Mouse (Mus musculus) heart, embryonic 10.5 days (tissue): ENCODE results near the gene Tbx1. TPM values are rescaled to one million over a fixed set of nuclear protein-coding genes. Genes with fewer than 3 reads are reported as not detected.

Source experiments
- DNase-seq: peaks from one replicate; pipeline ENCODE4 v3.0.0-alpha.2; 2017; ENCODE audit warnings: low spot score
- H3K27ac ChIP-seq: fragments of 300-500 bp; sonication (generic); 2 replicates; pipeline ENCODE4 v1.5.1; 2016; ENCODE audit warnings: mild to moderate bottlenecking
- H3K27me3 ChIP-seq: fragments of 300-500 bp; sonication (generic); 2 replicates; pipeline ENCODE4 v1.6.1; 2016; ENCODE audit warnings: mild to moderate bottlenecking; ENCODE audit not compliant: poor library complexity, insufficient read depth, severe bottlenecking
- H3K36me3 ChIP-seq: fragments of 300-500 bp; sonication (generic); 2 replicates; pipeline ENCODE4 v1.6.1; 2016; ENCODE audit warnings: mild to moderate bottlenecking, moderate library complexity
- H3K4me1 ChIP-seq: fragments of 300-500 bp; sonication (generic); 2 replicates; pipeline ENCODE4 v1.6.1; 2016; ENCODE audit warnings: mild to moderate bottlenecking
- H3K4me3 ChIP-seq: fragments of 300-500 bp; sonication (generic); 2 replicates; pipeline ENCODE4 v1.5.1; 2016; ENCODE audit warnings: mild to moderate bottlenecking, moderate library complexity
- H3K9me3 ChIP-seq: fragments of 300-500 bp; sonication (generic); 2 replicates; pipeline ENCODE4 v1.6.1; 2016; ENCODE audit warnings: mild to moderate bottlenecking, moderate library complexity
- WGBS: fragments of 180-500 bp; shearing (Covaris S2); methylation state at CpG from one replicate; pipeline ENCODE4 v1.1.7; 2016; 5-methylcytosine and 5-hydroxymethylcytosine counted together
- polyA plus RNA-seq: library from polyadenylated mRNA; unstranded; fragments of >200 nt; fragmentation: Nextera tagmentation; extraction: Ambion mirVana; gene quantifications from 2 replicates; pipeline ENCODE4 v1.2.1, GENCODE M21; 2016

Gene Tbx1
- polyA plus RNA-seq, 1 experiment from 2014 or later, result 6.9 TPM

- WGBS, result 24% methylated on average over 6 of the region's 6 CpGs
- no peak for DNase-seq
- Histone ChIP-seq H3K36me3 (peaks cover 11% of the 10 kb centered on the region), H3K4me1 (peaks cover 40% of the 10 kb centered on the region), H3K27me3 (peaks cover 98% of the 10 kb centered on the region), H3K27ac (no peak overlapping the region), H3K4me3 (peak overlapping the region; percentile 67), H3K9me3 (no peaks in the 10 kb centered on the region)
Observed at GRCm38 (mm10) chr16:18620201-18620600, 29.7 kb upstream of the Tbx1 start.

- peaks cover 5% of the 10 kb centered on the region for H3K36me3 ChIP-seq
- peaks cover 97% of the 10 kb centered on the region for H3K27me3 ChIP-seq
- no peak overlapping the region for H3K27ac ChIP-seq
- WGBS, result 32% methylated on average over 4 of the region's 4 CpGs
- no peak overlapping the region for H3K4me3 ChIP-seq
- H3K4me1 ChIP-seq, result peaks cover 45% of the 10 kb centered on the region
- H3K9me3 ChIP-seq, result no peaks in the 10 kb centered on the region
- DNase-seq, result no peak
Observed at GRCm38 (mm10) chr16:18619110-18619509, 28.6 kb upstream of the Tbx1 start.

- Histone ChIP-seq H3K4me3 (no peak overlapping the region), H3K27me3 (peaks cover 97% of the 10 kb centered on the region), H3K36me3 (peaks cover 4% of the 10 kb centered on the region), H3K9me3 (no peaks in the 10 kb centered on the region), H3K27ac (no peak overlapping the region), H3K4me1 (peaks cover 45% of the 10 kb centered on the region)
- 66% methylated on average over 2 of the region's 2 CpGs for WGBS
- DNase-seq, result no peak
Observed at GRCm38 (mm10) chr16:18618297-18618696, 27.8 kb upstream of the Tbx1 start.

- Histone ChIP-seq H3K27me3 (peaks cover 97% of the 10 kb centered on the region), H3K9me3 (no peaks in the 10 kb centered on the region), H3K4me3 (peak overlapping the region; percentile 36), H3K36me3 (no peaks in the 10 kb centered on the region), H3K27ac (no peak overlapping the region), H3K4me1 (peaks cover 46% of the 10 kb centered on the region)
- DNase-seq, result no peak
- 1% methylated on average over 27 of the region's 27 CpGs for WGBS
Observed at GRCm38 (mm10) chr16:18617370-18618065, 27.0 kb upstream of the Tbx1 start.

GRCm38 (mm10) chr16:18613301-18613700 lies 22.8 kb upstream of the Tbx1 start:
- H3K9me3 ChIP-seq, result no peaks in the 10 kb centered on the region
- DNase-seq, result no peak
- H3K36me3 ChIP-seq, result no peaks in the 10 kb centered on the region
- peaks cover 49% of the 10 kb centered on the region for H3K4me1 ChIP-seq
- H3K27me3 ChIP-seq, result peaks cover 96% of the 10 kb centered on the region
- no peak overlapping the region for H3K4me3 ChIP-seq
- H3K27ac ChIP-seq, result no peak overlapping the region; the same call in 1 of the 2 replicates
- 74% methylated on average over 3 of the region's 3 CpGs for WGBS

GRCm38 (mm10) chr16:18611752-18612151 lies 21.3 kb upstream of the Tbx1 start:
- WGBS, result 24% methylated on average over 13 of the region's 13 CpGs
- no peak for DNase-seq
- Histone ChIP-seq H3K27me3 (peaks cover 88% of the 10 kb centered on the region), H3K4me1 (peaks cover 44% of the 10 kb centered on the region), H3K36me3 (no peaks in the 10 kb centered on the region), H3K9me3 (no peaks in the 10 kb centered on the region), H3K4me3 (no peak overlapping the region), H3K27ac (peak overlapping the region; percentile 56)

- no peak for DNase-seq
- H3K36me3 ChIP-seq, result no peaks in the 10 kb centered on the region
- H3K4me1 ChIP-seq, result peaks cover 52% of the 10 kb centered on the region
- 49% methylated on average over 2 of the region's 2 CpGs for WGBS
- H3K4me3 ChIP-seq, result no peak overlapping the region
- H3K27me3 ChIP-seq, result peaks cover 84% of the 10 kb centered on the region
- H3K9me3 ChIP-seq, result no peaks in the 10 kb centered on the region
- H3K27ac ChIP-seq, result no peak overlapping the region
Observed at GRCm38 (mm10) chr16:18609099-18609498, 18.6 kb upstream of the Tbx1 start.

GRCm38 (mm10) chr16:18608226-18608625 lies 17.8 kb upstream of the Tbx1 start:
- Histone ChIP-seq H3K27ac (no peak overlapping the region), H3K27me3 (peaks cover 75% of the 10 kb centered on the region), H3K4me1 (peaks cover 58% of the 10 kb centered on the region), H3K4me3 (0 out of 2 replicates have a peak overlapping the region, but pooled peaks have one; percentile 22), H3K9me3 (no peaks in the 10 kb centered on the region), H3K36me3 (no peaks in the 10 kb centered on the region)
- DNase-seq, result no peak
- 7% methylated on average over 11 of the region's 11 CpGs for WGBS

GRCm38 (mm10) chr16:18605705-18606104 lies 15.2 kb upstream of the Tbx1 start:
- Histone ChIP-seq H3K4me3 (no peak overlapping the region), H3K36me3 (no peaks in the 10 kb centered on the region), H3K27ac (no peak overlapping the region), H3K9me3 (no peaks in the 10 kb centered on the region), H3K4me1 (peaks cover 53% of the 10 kb centered on the region), H3K27me3 (peaks cover 51% of the 10 kb centered on the region)
- WGBS, result 76% methylated on average over 5 of the region's 5 CpGs
- DNase-seq, result no peak

- WGBS, result 42% methylated on average over 8 of the region's 8 CpGs
- Histone ChIP-seq H3K4me1 (peaks cover 49% of the 10 kb centered on the region), H3K9me3 (no peaks in the 10 kb centered on the region), H3K36me3 (no peaks in the 10 kb centered on the region), H3K27ac (peak overlapping the region; percentile 74), H3K4me3 (no peak overlapping the region), H3K27me3 (peaks cover 48% of the 10 kb centered on the region)
- DNase-seq, result no peak
Observed at GRCm38 (mm10) chr16:18604267-18604701, 13.8 kb upstream of the Tbx1 start.

- no peaks in the 10 kb centered on the region for H3K36me3 ChIP-seq
- 50% methylated on average over 7 of the region's 7 CpGs for WGBS
- no peak for DNase-seq
Observed at GRCm38 (mm10) chr16:18601447-18601846, 11.0 kb upstream of the Tbx1 start.

GRCm38 (mm10) chr16:18598006-18598405 lies 7.5 kb upstream of the Tbx1 start:
- peaks cover 58% of the 10 kb centered on the region for H3K27me3 ChIP-seq
- no peak for DNase-seq
- 59% methylated on average over 3 of the region's 3 CpGs for WGBS
- peaks cover 19% of the 10 kb centered on the region for H3K4me1 ChIP-seq
- H3K27ac ChIP-seq, result no peak overlapping the region
- H3K9me3 ChIP-seq, result no peaks in the 10 kb centered on the region
- H3K4me3 ChIP-seq, result no peak overlapping the region
- H3K36me3 ChIP-seq, result no peaks in the 10 kb centered on the region

More at GRCm38 (mm10) chr16:18601447-18601846, 11.0 kb upstream of the Tbx1 start:
- Histone ChIP-seq H3K9me3 (no peaks in the 10 kb centered on the region), H3K27ac (peak overlapping the region; percentile 69), H3K4me1 (peaks cover 41% of the 10 kb centered on the region), H3K4me3 (no peak overlapping the region), H3K27me3 (peaks cover 40% of the 10 kb centered on the region)

- peaks cover 74% of the 10 kb centered on the region for H3K27me3 ChIP-seq
Observed at GRCm38 (mm10) chr16:18596255-18596654, 5.8 kb upstream of the Tbx1 start.

More at GRCm38 (mm10) chr16:18596255-18596654, 5.8 kb upstream of the Tbx1 start:
- peaks cover 13% of the 10 kb centered on the region for H3K4me1 ChIP-seq
- 31% methylated on average over 5 of the region's 5 CpGs for WGBS
- no peaks in the 10 kb centered on the region for H3K9me3 ChIP-seq
- H3K36me3 ChIP-seq, result no peaks in the 10 kb centered on the region
- no peak for DNase-seq
- no peak overlapping the region for H3K27ac ChIP-seq
- H3K4me3 ChIP-seq, result no peak overlapping the region
